Mouse (Mus musculus): ENCODE results near the gene Rab44.

Gene Rab44

DNA sequence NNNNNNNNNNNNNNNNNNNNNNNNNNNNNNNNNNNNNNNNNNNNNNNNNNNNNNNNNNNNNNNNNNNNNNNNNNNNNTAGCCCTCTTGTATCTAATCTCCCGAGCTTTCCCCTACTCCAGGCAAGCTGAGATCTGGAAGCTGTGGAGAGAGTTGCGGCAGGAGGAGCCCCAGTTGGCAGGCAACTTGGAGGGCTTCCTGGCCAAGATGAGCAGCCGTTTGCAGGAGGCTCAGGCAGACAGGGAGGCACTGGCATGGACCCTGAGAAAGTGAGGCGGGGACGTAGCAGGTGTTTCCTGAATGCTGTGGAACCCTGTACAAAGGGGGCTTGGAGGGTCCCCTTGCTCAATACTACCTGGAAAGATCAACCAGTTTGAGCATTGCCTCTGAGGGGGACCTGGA, 21.1 kb downstream of the Rab44 start:
- DNase-seq (ENCODE audit: low spot score), result no peak

GRCm38 (mm10) chr17:29136236-29136635, 22.3 kb downstream of the Rab44 start:
- DNase-seq (ENCODE audit: low spot score), result no peak

DNA sequence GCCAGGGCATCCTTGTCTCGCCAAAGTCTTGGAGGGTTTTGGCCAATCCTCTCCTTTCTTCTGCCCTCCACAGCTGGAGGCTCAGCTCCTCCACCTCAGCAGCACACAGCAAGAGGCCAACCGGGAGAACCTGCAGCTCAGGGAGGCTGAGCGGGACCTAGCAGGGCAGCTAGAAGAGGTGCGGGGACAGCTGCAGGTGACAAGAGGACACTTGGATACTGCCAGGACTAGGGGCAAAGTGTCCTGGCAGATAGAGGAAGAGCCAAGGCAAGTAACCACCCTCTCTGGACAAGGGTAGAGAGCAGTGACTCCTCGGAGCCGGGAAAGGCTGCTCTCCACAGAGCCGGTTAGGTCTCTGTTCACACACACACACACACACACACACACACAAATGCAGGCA, 24.0 kb downstream of the Rab44 start:
- no peak for DNase-seq (ENCODE audit: low spot score)

DNA sequence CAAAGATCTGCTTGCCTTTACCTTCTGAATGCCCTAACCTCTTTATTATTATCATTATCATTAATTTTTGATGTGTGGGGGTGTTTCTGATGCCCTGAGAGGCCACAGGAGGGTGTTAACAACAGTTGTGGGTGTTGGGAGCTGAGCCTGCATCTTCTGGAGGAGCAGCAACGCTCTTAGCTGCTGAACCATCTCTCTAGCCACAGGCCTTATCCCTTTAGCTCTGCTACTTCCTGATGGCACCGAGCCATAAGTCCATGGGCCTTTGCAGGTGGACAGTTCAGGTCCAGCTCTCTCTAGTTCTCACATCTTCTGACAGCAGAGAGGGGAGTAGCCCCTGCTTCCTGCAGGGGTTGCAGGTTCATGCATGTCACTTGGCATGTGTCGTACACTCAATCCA, 27.6 kb downstream of the Rab44 start:
- no peak for DNase-seq (ENCODE audit: low spot score)

DNA sequence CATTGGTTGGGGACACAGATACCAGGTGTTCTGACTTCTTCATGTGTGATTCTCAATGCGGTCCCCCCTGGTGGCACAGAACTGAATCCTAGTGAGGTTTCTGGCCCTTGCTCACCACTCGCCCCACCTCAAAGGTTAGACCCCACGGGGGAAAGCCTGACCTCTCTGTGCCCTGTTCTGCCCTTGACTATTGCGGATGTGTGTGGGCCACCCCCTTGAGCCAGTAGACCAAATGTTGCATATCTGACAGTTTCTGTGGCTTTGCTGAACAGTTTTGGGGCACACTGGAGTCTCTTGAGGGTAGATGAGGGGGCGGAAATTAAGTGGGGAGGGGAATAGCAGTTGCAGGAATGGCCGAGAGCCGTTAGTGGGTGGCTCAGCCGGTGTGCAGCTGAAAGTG, 29.3 kb downstream of the Rab44 start:
- no peak for DNase-seq (ENCODE audit: low spot score)

GRCm38 (mm10) chr17:29145101-29145500, 31.2 kb downstream of the Rab44 start:
- DNase-seq (ENCODE audit: low spot score), result no peak

- DNase-seq (ENCODE audit: low spot score), result no peak
Measured at GRCm38 (mm10) chr17:29147273-29147672, 33.3 kb downstream of the Rab44 start.

GRCm38 (mm10) chr17:29147773-29148172, 33.8 kb downstream of the Rab44 start:
- DNase-seq (ENCODE audit: low spot score), result no peak

- no peak for DNase-seq (ENCODE audit: low spot score)
Measured at GRCm38 (mm10) chr17:29149766-29150165, 35.8 kb downstream of the Rab44 start.

DNA sequence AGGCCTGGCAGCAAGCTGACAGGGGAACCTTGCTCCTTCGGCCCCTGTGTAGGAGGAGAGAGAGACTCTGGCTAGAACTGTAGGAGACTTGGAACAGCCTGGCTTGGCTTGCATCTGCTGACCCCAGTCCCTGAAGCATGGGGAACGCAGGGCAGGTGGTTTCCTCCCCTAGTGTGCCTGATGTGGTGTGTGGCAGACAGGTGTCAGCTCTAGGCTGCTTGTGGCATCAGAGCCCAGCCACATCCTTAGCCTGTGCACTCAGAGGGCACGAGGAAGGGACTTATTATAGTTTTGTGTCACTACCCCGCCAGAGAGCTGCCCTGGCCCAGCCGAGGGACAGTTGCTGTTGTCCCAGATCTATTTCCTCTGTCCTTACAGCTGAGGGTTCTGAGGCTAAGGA, 38.6 kb downstream of the Rab44 start:
- DNase-seq (ENCODE audit: low spot score), result no peak

GRCm38 (mm10) chr17:29154247-29154646, 40.3 kb downstream of the Rab44 start:
- no peak for DNase-seq (ENCODE audit: low spot score)

GRCm38 (mm10) chr17:29155355-29156135, 41.6 kb downstream of the Rab44 start:
- DNase-seq (ENCODE audit: low spot score), result peak; percentile 57

DNA sequence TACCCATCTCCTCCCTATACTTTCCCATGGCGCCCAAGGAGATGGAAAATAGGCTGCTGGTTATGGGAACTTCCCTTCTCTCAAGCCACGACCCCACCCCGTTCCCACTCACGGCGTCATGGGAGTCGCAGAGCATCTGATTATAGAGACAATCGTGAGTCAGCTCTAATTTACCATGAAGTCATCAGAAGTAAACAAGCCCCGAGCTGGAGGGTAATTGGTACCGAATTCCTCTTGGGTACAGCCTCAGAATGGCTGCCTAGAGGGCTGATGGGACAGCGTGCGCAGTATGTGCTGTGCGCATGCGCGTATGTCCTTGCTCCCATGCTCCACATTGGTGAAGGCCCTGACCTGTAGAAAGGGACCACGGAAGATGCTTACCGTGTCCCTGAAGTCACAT, 42.5 kb downstream of the Rab44 start:
- DNase-seq (ENCODE audit: low spot score), result no peak

- DNase-seq (ENCODE audit: low spot score), result no peak
Measured at GRCm38 (mm10) chr17:29156866-29157265, 42.9 kb downstream of the Rab44 start.

GRCm38 (mm10) chr17:29158899-29159298, 45.0 kb downstream of the Rab44 start:
- DNase-seq (ENCODE audit: low spot score), result no peak

GRCm38 (mm10) chr17:29159320-29159719, 45.4 kb downstream of the Rab44 start:
- DNase-seq (ENCODE audit: low spot score), result no peak

DNA sequence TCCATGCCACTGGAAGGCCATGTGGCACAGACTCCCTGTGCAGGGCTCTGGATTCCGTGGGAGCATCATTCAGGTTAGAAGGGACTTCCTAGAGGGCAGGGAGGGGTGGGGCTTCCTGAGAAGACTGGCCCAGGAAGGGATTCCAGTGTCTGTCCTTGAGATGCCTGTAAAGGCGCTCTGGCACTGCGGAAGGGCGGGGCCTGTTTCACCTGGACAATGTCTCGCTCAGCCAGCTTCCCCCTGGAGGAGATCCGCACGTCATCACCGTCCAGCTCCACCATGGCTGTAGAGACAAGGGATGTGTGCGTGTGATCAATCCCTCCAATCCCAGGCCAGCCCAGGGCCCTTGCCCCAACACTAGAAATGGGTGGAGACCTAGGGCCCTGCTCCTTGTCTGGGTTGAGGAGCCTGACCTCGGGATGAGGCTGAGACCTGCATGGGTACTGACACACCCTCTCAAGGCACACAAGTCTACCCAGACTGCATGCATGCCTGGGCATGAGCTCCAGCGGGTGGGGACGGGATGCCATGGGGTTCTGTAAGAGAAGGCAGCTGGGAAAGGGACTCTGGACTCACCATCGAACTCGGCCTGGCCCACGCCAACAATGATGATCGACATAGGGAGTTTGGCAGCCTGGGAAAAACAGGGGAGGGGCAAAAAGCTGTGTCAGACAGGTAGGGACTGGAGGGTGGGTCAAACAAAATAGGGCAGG, 46.0 kb downstream of the Rab44 start:
- no peak for DNase-seq (ENCODE audit: low spot score)

- DNase-seq (ENCODE audit: low spot score), result no peak
Measured at GRCm38 (mm10) chr17:29162334-29162733, 48.4 kb downstream of the Rab44 start.

DNA sequence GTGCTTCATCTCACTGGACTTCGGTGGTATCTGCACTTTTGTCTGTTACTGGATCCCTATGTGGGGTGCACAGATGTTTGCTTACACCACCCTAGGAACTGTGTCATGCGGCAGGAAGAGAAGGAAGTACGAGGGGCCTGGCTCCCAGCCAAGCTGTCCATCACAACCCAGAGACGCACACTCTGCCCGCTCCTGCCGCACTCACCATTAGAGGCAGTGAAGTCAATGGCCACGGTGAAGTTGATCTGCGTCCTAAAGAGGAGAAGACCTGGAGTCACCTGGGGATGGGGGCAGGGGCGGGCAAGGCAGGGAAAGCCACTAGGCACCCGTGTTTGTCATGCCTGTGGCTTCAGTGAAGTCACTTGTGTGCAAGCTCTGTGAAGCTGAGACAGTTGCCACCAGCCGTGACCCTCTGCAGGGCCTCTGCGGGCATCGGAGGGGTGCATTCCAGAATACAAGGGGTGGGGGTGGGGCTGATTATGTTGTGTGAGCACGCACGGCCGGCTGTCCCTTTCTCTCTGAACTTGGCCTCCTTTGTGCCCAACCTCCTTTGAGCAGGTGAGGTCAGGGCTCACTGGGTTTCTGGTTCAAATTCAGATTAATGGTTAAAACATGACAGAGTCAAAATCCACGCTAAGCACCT, 50.6 kb downstream of the Rab44 start:
- no peak for DNase-seq (ENCODE audit: low spot score)

GRCm38 (mm10) chr17:29165452-29165851, 51.5 kb downstream of the Rab44 start:
- DNase-seq (ENCODE audit: low spot score), result no peak

DNA sequence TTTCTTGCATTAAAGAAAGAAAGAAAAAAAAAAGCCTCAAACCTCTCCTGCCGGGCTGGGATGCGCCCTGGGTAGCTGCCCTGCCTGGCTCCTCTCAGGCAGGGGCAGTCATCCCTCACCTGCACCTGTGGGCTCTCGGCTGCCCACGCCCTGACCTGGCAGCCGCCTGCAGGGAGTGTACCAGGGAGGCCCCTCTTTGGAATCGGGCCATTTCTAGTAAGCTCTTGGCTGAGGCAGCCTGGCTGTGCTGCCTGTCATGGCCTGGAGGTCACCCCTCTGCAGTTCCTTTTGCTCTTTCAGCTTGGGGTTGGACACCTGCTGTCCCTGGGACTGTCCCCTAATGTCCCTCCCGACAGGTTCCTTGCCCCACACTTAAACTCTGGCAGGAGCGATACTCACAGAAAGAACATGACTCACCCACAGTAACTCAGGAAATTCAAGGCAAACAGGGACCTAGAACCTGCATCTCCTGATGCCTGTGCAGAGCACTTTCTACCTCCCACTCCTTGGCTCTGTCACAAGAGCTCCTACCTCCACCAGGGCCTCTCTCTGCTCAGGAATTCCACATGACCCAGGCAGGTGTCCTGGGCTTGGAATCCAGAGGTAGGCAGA, 52.1 kb downstream of the Rab44 start:
- no peak for DNase-seq (ENCODE audit: low spot score)

DNA sequence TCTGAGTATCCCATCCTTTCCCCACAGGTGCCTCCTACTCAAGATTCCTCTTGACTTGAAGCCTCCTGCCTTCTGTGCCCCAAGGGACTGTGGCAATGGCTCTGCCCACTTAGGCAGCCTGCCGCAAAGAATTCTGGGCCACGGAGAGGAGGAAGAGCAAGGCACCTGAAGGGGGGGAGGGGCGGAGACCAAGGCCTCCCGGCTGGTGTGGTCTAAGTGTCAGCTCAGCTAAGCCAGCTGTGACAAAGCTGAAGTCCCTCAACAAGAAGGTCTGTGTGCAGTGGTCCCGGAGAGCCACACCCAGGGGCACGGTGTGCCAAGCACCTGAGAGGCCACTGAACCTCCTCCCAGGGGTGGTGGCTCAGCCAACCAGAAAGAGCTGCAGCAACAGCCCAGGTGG, 53.4 kb downstream of the Rab44 start:
- no peak for DNase-seq (ENCODE audit: low spot score)

- no peak for DNase-seq (ENCODE audit: low spot score)
Measured at GRCm38 (mm10) chr17:29168438-29168837, 54.5 kb downstream of the Rab44 start.
